Mouse (Mus musculus): ENCODE measurements at regions not wholly inside any gene's neighbourhood (a gene's known extent, or its start where the extent isn't known, plus 50 kb on each side); places are given as distances from the start of the nearest gene placed in this dataset.

DNA sequence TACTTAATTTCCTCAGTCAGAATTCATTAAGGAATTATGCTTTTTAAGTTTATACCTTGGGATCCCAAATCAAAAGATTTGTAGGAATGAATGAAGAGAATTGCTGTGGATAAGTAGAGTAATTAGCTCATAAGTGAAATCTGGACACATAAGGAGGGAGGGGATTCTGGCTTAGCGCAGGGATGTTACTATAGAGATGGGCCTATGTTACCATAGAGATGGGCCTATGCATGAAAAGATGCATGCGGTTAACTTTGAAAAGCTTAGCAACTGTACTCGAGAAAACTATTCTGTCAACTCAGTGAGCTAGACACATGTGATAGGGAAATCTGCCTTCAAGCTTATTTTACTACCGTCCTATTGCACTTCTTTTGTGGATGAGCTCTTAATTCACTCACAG, 204.5 kb upstream of the F930015N05Rik start:
- TF ChIP-seq GATA1 (IDR thresholded peaks at IDR 0.05; ENCODE audit: borderline replicate concordance, low read length) = no peak
- no peak for TF ChIP-seq FLI1 (IDR thresholded peaks at IDR 0.05; ENCODE audit: low read length)
